Mouse (Mus musculus) neural tube, embryonic 15.5 days (tissue): ENCODE data around the gene Gm32802. TPM values are rescaled to one million over a fixed set of nuclear protein-coding genes. Genes with fewer than 3 reads are reported as not detected.
A peak's percentile ranks its signal among the peaks of the same experiment; 100 is the strongest.
"Not testable (repeated sequence)": the region's sequence is repeated elsewhere in the genome, so short reads cannot be mapped to it uniquely, and the experiment has no call there.

Experiments
- ATAC-seq: fragments of 200-750 bp; cut with Nextera tagmentation; 2 replicates; pipeline ENCODE4 v1.8.0; 2017; ENCODE audit warnings: mild to moderate bottlenecking, moderate TSS enrichment, moderate library complexity; ENCODE audit not compliant: low FRiP score
- H3K27ac ChIP-seq: fragments of 300-500 bp; sonication (generic); replicated peaks from 2 replicates; pipeline ENCODE4 v1.5.1; 2015; ENCODE audit warnings: mild to moderate bottlenecking, inconsistent platforms
- H3K27me3 ChIP-seq: fragments of 300-500 bp; sonication (generic); replicated peaks from 2 replicates; pipeline ENCODE4 v1.6.1; 2015; ENCODE audit warnings: inconsistent platforms
- H3K36me3 ChIP-seq: fragments of 300-500 bp; sonication (generic); 2 replicates; pipeline ENCODE4 v1.6.1; 2015; ENCODE audit warnings: inconsistent platforms
- H3K4me1 ChIP-seq: fragments of 300-500 bp; sonication (generic); 2 replicates; pipeline ENCODE4 v1.6.1; 2015; ENCODE audit warnings: inconsistent platforms
- H3K4me2 ChIP-seq: fragments of 300-500 bp; sonication (generic); 2 replicates; pipeline ENCODE4 v1.6.1; 2015; ENCODE audit warnings: inconsistent platforms, mild to moderate bottlenecking, moderate library complexity
- H3K4me3 ChIP-seq: fragments of 300-500 bp; sonication (generic); replicated peaks from 2 replicates; pipeline ENCODE4 v1.5.1; 2015; ENCODE audit warnings: mild to moderate bottlenecking, inconsistent platforms
- H3K9ac ChIP-seq: fragments of 300-500 bp; sonication (generic); replicated peaks from 2 replicates; pipeline ENCODE4 v1.6.1; 2015; ENCODE audit warnings: mild to moderate bottlenecking, inconsistent platforms
- H3K9me3 ChIP-seq: fragments of 300-500 bp; sonication (generic); replicated peaks from 2 replicates; pipeline ENCODE4 v1.6.1; 2016; ENCODE audit warnings: inconsistent platforms
- WGBS: fragments of 180-500 bp; shearing (Covaris S2); methylation state at CpG from one replicate; pipeline ENCODE4 v1.1.7; 2015; ENCODE audit warnings: mixed read lengths; 5-methylcytosine and 5-hydroxymethylcytosine counted together
- polyA plus RNA-seq: library from polyadenylated mRNA; unstranded; fragments of >200 nt; fragmentation: Nextera tagmentation; extraction: Ambion mirVana; gene quantifications from 2 replicates; pipeline ENCODE4 v1.2.1, GENCODE M21; 2015

Gm32802 gene
- 0.15 and 0.22 TPM in 2 replicates for polyA plus RNA-seq

DNA sequence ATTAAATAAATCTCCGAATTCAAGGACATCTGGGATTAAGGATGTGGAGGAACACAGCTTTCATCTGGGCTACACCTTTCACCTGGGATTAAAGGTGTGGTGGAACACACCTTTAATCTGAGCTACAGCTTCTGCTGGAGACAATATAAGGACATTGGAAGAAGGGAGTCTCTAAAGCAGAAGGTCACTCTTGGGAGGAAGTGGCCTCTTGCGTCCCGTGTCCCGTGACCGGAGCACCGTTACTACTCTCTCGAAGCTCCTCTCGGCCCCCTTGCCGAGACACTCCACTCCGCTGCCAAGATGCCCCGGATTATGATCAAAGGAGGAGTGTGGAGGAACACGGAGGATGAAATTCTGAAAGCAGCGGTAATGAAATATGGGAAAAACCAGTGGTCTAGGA is at the start of gene Gm32802:
TSS of gene Gm32802 (plus strand) at position 301 of the 400 bp plus-strand sequence.
- not testable (repeated sequence) for H3K9me3 ChIP-seq, H3K4me1 ChIP-seq, ATAC-seq, H3K36me3 ChIP-seq, H3K4me2 ChIP-seq, H3K27me3 ChIP-seq, H3K9ac ChIP-seq, H3K4me3 ChIP-seq, H3K27ac ChIP-seq
- no CpG with 5 or more reads among the region's 13 CpGs for WGBS

DNA sequence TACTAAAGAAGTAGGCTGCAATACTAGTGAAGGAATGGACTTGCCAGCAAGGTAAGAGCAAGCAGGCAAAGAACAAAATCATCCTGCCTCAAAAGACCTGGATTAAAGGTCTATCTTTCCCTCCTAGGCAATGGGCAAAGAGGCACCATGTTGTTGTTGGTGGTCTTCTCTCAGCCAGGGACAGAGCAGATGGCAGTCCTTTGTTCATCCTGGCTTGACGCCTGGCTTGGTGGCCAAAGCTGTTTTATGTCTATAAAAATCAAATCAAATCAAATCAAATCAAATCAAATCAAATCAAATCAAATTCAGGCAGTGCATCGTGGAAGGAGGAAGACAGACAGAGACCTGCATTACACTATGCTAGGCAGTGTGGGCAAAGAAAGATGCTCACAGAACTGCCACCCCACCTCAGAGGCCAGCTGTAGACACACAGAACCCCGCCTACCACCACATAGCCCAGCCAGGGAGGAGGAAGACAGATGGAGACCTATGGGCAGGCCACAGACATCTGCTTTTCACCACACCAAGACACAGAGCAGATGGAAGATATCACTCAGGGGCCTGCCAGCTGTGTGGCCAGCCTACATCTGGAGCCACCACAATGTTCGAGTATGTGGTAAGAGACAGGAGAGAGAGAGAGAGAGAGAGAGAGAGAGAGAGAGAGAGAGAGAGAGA is 42.6 kb upstream of the Gm32802 start:
- H3K4me3 ChIP-seq, H3K9me3 ChIP-seq, H3K36me3 ChIP-seq, H3K27me3 ChIP-seq, H3K4me2 ChIP-seq, H3K9ac ChIP-seq, H3K4me1 ChIP-seq, ATAC-seq, H3K27ac ChIP-seq: not testable (repeated sequence)
- 78% methylated on average over 2 of the region's 4 CpGs for WGBS

DNA sequence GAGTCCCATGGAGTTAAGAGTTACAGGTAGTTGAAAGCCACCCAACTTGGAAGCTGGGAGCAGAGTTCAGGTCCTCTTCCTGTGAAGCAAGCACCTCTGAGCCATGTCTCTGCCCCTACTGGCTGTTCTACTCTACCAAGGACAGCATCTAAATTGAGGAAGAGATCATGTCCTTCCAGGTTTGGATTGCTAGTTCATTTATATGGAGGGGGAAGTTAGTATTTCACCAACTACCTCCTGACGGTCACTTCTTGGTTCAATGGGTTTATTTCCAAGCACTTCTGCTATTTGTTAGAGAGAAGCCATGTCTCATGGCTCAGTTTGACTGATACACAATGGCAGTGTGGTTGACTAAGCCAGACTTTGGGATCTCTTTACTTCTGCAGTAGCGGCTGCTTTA is 30.9 kb upstream of the Gm32802 start:
- H3K4me1 ChIP-seq, H3K4me3 ChIP-seq, H3K9ac ChIP-seq, H3K27ac ChIP-seq, H3K36me3 ChIP-seq, H3K9me3 ChIP-seq, H3K4me2 ChIP-seq, ATAC-seq, H3K27me3 ChIP-seq: not testable (repeated sequence)
- WGBS: 80% methylated on average over 1 of the region's 2 CpGs

- not testable (repeated sequence) for ATAC-seq, H3K9me3 ChIP-seq, H3K36me3 ChIP-seq, H3K27ac ChIP-seq, H3K4me1 ChIP-seq, H3K9ac ChIP-seq, H3K4me2 ChIP-seq, H3K4me3 ChIP-seq, H3K27me3 ChIP-seq
- 100% methylated on average over 1 of the region's 5 CpGs for WGBS
Observed at GRCm38 (mm10) chr10:118232607-118233006, 25.9 kb upstream of the Gm32802 start.

DNA sequence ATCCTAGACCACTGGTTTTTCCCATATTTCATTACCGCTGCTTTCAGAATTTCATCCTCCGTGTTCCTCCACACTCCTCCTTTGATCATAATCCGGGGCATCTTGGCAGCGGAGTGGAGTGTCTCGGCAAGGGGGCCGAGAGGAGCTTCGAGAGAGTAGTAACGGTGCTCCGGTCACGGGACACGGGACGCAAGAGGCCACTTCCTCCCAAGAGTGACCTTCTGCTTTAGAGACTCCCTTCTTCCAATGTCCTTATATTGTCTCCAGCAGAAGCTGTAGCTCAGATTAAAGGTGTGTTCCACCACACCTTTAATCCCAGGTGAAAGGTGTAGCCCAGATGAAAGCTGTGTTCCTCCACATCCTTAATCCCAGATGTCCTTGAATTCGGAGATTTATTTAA is 17.8 kb upstream of the Gm32802 start, which contains the start of gene Gm32717:
TSS of gene Gm32717 (minus strand) at position 101 of the 400 bp plus-strand sequence.
- H3K4me3 ChIP-seq, H3K9me3 ChIP-seq, H3K27me3 ChIP-seq, H3K9ac ChIP-seq, ATAC-seq, H3K4me2 ChIP-seq, H3K4me1 ChIP-seq, H3K27ac ChIP-seq, H3K36me3 ChIP-seq: not testable (repeated sequence)
- WGBS: no CpG with 5 or more reads among the region's 13 CpGs

GRCm38 (mm10) chr10:118249006-118249595 is 9.4 kb upstream of the Gm32802 start:
- H3K4me1 ChIP-seq, ATAC-seq, H3K27me3 ChIP-seq, H3K9me3 ChIP-seq, H3K36me3 ChIP-seq, H3K4me3 ChIP-seq, H3K27ac ChIP-seq, H3K4me2 ChIP-seq, H3K9ac ChIP-seq: not testable (repeated sequence)
- 49% methylated on average over 11 of the region's 11 CpGs for WGBS

DNA sequence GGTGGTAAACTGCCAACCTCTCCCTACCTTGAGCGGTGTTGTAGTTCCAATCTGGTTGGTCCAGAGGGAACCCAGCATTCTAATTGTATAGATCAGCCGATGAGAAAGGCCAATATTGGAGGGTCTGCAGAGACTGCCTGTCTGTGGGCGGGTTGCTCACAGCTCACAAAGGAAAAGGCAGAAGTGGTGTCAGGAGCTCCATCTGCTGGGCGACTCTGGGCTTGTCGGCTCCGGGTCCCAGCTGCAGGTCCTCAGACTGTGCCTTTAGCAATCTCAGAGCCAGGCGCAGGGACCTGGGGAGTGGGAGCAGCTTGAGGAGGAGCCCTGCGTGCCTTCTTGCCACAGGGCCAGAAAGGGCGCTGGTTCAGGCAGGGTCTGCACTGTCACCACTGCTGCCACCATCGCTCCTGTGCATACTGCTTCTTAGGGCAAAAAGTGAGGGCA is 7.6 kb upstream of the Gm32802 start:
- Histone ChIP-seq H3K27me3 (no peaks in the 10 kb centered on the region), H3K27ac (no peak overlapping the region), H3K4me3 (no peak overlapping the region), H3K36me3 (no peaks in the 10 kb centered on the region), H3K9me3 (no peaks in the 10 kb centered on the region), H3K9ac (no peak overlapping the region), H3K4me1 (peaks cover 6% of the 10 kb centered on the region), H3K4me2 (peak overlapping the region; percentile 47)
- 21% methylated on average over 10 of the region's 10 CpGs for WGBS
- ATAC-seq: peak; percentile 53; the same call in 1 of the 2 replicates

DNA sequence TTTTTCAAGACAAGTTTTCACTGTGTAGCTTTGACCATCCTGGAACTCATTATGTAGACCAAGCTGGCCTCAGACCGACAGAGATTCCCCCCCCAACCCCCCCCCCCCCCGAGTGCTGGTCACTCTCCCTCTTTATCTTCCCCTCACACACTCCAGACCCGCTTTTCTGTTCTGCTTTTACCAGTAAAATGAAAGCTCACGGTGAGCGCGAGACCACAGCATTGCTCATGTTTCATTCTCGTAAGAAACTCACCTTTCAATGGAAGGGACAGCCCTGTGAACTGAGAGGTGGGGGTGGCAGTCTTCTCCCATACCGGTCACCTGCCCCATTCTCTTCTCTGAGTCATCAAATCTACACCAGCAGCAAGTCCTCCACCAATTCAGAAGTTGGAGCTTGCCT is 10.3 kb downstream of the Gm32802 start:
- H3K27ac ChIP-seq, H3K9ac ChIP-seq, H3K9me3 ChIP-seq, H3K27me3 ChIP-seq, H3K4me3 ChIP-seq, ATAC-seq, H3K4me1 ChIP-seq, H3K4me2 ChIP-seq, H3K36me3 ChIP-seq: not testable (repeated sequence)
- WGBS: 80% methylated on average over 2 of the region's 8 CpGs

GRCm38 (mm10) chr10:118271416-118271815 is 12.9 kb downstream of the Gm32802 start:
- H3K36me3 ChIP-seq, H3K27ac ChIP-seq, H3K4me1 ChIP-seq, H3K4me3 ChIP-seq, H3K4me2 ChIP-seq, H3K9ac ChIP-seq, H3K9me3 ChIP-seq, H3K27me3 ChIP-seq, ATAC-seq: not testable (repeated sequence)
- WGBS: no CpG with 5 or more reads among the region's 2 CpGs

DNA sequence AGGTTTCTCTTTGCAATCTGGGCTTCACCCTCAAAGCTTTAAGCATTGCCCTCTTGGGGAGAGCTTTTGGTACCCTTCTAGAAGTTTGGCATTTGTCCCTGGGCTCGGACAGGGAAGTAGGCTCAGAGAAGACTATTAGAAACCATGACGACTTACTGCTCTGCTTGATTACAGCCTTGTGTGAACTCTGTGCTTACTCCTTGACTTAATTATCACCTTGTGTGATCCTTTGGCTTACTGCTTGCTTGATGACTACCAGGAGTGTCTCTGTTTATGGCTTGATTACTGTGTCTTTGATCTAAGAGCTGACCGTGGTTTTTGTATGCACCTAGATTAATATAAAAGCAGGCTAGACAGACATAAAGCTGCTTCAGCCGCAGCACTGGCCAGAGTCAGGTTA is 19.6 kb downstream of the Gm32802 start:
- not testable (repeated sequence) for H3K9me3 ChIP-seq, H3K4me3 ChIP-seq, ATAC-seq, H3K9ac ChIP-seq, H3K4me1 ChIP-seq, H3K4me2 ChIP-seq, H3K27me3 ChIP-seq, H3K36me3 ChIP-seq, H3K27ac ChIP-seq
- WGBS: no CpG with 5 or more reads among the region's 4 CpGs

GRCm38 (mm10) chr10:118282565-118282964 is 24.1 kb downstream of the Gm32802 start:
- not testable (repeated sequence) for H3K27ac ChIP-seq, H3K4me1 ChIP-seq, H3K9ac ChIP-seq, H3K9me3 ChIP-seq, ATAC-seq, H3K36me3 ChIP-seq, H3K4me3 ChIP-seq, H3K4me2 ChIP-seq, H3K27me3 ChIP-seq
- WGBS: 84% methylated on average over 6 of the region's 7 CpGs

- not testable (repeated sequence) for H3K9ac ChIP-seq, H3K4me1 ChIP-seq, H3K27ac ChIP-seq, ATAC-seq, H3K4me2 ChIP-seq, H3K27me3 ChIP-seq, H3K9me3 ChIP-seq, H3K36me3 ChIP-seq, H3K4me3 ChIP-seq
- 100% methylated on average over 2 of the region's 5 CpGs for WGBS
Observed at GRCm38 (mm10) chr10:118283016-118283415, 24.5 kb downstream of the Gm32802 start.
